Mouse (Mus musculus): ENCODE results near the gene Hes2. TPM values are rescaled to one million over a fixed set of nuclear protein-coding genes. Genes with fewer than 3 reads are reported as not detected.

Hes2 gene
- total RNA-seq, 2 experiments from 2014 or later = not detected

DNA sequence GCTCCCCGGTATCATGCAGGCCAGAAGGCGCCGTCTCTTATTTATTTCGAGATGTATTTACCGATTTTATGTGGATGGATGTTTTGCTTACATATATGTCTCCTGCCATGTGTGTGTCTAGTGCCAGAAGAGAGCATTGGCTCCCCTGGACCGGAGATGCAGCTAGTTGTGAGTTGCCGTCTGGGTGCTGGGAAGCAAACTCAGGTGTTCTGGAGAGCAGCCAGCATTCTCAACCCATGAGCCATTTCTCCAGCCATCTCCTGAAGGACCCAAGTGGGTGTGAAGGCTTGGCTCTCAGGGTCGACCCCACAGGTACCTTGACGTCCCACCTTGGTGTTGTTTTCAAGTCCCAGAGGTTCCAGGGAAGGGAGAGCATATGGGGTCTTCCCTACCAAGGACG, 23.5 kb downstream of the Hes2 start:
- no peak for ATAC-seq (replicated peaks; ENCODE audit: low FRiP score, poor library complexity, severe bottlenecking)

DNA sequence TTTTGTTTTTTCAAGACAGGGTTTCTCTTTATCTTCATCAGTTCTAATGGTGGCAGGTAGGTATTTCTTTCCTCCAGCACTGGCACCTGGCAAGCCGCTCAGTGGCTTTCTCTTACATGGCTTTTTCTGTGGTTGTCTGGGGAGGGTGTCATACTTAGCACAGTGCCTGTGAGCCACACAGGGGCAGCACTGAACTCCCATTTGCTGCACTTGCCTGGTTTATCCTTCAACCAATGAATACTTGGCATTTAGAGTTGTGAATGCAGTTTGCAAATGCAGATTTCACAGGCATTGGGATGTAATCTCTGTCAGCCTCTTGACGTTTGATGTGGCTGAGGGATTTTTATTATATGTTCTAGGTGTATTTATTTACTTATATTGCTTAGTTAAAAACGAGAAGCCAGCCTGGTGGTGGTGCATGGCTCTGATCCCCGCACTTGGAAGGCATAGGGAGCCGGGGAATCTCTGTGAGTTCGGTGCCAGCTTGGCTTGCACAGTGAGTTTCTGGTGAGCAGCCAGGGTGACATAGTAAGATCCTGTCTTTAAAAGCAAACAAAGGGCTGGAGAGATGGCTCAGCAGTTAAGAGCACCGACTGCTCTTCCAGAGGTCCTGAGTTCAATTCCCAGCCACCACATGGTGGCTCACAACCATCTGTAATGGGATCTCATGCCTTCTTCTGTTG, 25.8 kb downstream of the Hes2 start:
- no peak for ATAC-seq (replicated peaks; ENCODE audit: low FRiP score, poor library complexity, severe bottlenecking)

DNA sequence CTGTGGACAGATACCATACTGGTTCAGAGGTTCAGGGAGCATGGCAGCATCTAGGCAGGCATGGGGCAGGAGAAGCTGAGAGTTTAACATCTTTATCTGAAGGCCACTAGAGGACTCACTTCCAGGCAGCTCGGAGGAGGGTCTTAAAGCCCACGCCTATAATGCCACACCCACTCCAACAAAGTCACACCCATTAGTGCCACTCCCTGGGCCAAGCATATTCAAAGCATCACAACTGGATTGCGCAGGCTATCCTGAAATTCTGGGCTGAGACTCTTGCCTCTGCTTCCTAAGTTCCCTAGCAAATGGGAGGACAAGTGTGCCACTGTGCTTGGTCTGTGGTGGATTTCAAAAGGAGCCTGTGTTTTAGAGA, 26.5 kb downstream of the Hes2 start:
- ATAC-seq (replicated peaks; ENCODE audit: low FRiP score, poor library complexity, severe bottlenecking) = no peak

DNA sequence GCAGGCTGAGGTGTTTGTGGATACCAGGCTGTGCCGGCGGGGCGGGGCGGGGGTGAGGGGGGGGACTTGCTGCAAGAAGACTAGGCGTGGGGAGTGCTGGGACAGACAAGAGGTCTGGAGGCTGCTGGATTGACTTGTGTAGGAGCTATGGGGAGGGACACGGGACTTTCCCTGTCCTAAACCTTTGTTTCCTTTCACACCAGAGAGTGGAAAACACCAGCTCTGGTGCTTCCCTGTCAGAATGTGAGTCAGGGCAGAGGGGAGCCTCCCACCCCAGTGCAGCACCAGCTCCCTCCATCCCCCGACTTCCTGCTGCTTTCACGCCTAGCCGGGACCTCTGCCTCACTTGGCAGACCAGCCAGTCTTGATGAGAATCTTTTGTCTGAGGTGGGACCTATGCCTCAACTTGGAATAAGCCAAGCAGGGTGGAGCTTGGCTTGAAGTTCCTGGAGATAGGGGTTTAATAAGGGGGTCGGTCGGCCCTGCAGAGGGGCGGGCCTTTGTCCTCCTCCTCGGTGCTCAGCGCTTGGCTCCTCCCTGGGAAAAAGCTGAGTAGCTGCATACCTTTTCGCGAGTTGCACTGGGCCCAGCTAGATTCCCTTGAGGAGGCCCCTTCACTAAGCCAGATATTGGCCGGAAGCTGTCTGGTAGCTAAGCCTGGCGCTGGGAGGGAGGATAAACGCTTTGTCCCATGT, 27.0 kb downstream of the Hes2 start:
- no peak for ATAC-seq (replicated peaks; ENCODE audit: low FRiP score, poor library complexity, severe bottlenecking)

DNA sequence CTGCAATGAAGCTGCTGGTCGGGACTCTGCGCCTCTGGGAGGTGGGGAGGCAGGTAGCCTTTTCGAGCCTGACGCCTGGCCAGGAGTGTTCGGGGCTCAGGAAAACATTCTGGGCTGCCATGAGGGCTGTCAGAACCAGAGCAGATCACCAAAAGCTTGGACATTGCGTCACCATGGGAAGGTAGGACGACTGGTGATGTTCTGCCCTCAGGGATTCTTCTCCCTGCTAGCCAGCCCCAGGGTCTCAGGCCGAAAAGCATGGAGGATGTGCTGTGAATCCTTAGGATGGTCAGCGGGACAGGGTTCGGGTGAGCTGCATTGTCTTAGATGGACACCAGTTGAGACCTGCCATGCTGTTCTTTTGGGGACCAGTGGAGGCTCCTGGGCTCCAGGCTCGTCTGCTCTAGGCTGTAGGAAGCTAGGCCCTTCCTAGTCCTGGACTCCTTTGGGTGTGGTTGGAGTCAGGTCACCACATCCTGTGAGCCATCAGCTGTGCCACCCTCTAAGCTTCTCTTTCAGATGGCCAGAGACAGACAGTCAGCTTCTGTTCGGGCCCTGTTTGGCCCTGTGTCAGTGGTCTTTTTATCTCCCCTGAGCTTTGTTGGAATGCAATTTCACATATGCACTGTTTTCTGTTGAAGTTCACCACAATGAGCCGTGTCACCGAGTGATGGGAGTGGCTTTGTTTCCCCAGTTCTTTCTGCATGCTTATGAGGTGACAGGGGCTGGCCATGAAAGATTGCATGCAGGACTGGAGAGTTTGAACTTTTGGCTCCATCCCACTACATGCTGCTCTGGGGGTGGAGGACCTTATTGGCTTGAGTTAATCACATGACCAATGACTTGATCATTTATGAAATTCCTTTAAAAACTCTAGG, 27.8 kb downstream of the Hes2 start:
- ATAC-seq (replicated peaks; ENCODE audit: low FRiP score, poor library complexity, severe bottlenecking) = no peak

DNA sequence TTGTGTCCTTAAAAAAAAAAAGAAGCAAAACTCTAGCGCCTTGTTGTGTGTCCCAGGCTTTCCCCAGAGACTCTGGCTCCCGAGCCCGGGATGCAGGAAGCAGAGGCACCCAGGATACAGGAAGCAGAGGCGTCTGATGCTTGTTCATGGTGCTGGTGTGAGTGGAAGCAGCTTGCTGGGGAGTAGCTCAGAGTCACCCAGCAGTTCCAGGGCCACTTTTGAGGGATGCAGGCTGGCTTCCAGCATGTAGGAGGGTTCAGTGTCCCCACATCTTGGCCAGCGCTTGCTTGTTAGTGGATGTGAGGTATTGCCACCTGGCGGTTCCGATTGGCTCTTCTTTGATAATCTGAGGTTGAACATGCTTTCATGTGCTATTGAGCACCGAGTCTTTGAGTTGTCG, 28.5 kb downstream of the Hes2 start:
- ATAC-seq (replicated peaks; ENCODE audit: low FRiP score, poor library complexity, severe bottlenecking) = no peak

DNA sequence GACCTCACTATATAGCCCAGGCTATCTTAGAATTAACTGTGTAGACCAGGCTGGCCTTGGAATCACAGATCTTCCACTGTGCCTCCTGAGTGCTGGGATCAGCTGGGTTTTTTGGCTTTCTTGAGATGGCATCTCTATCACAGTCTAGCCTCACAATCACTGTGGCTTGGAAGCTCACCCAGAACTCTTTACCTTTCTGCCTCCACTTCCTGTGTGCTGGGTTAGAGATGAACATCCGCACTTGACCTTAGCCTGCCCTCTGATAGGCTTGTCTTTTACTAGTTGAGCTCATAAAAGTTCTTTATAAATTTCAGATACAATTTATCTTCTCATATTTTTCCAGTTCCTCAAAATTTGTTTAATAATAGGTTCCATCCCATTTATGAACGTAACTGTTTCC, 30.0 kb downstream of the Hes2 start:
- ATAC-seq (replicated peaks; ENCODE audit: low FRiP score, poor library complexity, severe bottlenecking) = no peak

DNA sequence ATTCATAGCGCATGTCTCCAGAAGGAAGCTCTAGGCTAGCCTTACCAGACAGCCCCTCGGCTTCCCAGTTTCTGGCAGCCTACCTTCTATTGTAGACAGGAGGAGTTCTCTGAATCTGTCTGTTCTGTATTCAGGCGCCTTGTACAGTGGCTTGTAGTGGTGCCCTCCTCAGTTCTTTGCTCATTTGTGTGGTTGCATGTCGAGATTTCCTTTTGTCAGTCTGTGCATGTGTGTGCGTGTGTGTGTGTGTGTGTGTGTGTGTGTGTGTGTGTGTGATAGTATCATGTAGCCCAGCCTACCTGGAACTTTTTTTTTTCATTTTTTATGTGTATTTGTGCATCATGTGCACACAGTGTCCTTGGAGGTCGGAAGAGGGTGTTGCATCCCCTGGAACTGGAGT, 30.4 kb downstream of the Hes2 start:
- no peak for ATAC-seq (replicated peaks; ENCODE audit: low FRiP score, poor library complexity, severe bottlenecking)

- ATAC-seq (replicated peaks; ENCODE audit: low FRiP score, poor library complexity, severe bottlenecking) = no peak
These were observed 31.0 kb downstream of the Hes2 start for GRCm38 (mm10) chr4:152189691-152190090.

- ATAC-seq (replicated peaks; ENCODE audit: low FRiP score, poor library complexity, severe bottlenecking) = no peak
These were observed 31.5 kb downstream of the Hes2 start for GRCm38 (mm10) chr4:152190096-152190653.

- ATAC-seq (replicated peaks; ENCODE audit: low FRiP score, poor library complexity, severe bottlenecking) = no peak
These were observed 32.0 kb downstream of the Hes2 start for GRCm38 (mm10) chr4:152190701-152191100.

GRCm38 (mm10) chr4:152192569-152192968, 33.9 kb downstream of the Hes2 start:
- ATAC-seq (replicated peaks; ENCODE audit: low FRiP score, poor library complexity, severe bottlenecking) = no peak

GRCm38 (mm10) chr4:152194476-152195175, 36.0 kb downstream of the Hes2 start:
- ATAC-seq (replicated peaks; ENCODE audit: low FRiP score, poor library complexity, severe bottlenecking) = no peak

DNA sequence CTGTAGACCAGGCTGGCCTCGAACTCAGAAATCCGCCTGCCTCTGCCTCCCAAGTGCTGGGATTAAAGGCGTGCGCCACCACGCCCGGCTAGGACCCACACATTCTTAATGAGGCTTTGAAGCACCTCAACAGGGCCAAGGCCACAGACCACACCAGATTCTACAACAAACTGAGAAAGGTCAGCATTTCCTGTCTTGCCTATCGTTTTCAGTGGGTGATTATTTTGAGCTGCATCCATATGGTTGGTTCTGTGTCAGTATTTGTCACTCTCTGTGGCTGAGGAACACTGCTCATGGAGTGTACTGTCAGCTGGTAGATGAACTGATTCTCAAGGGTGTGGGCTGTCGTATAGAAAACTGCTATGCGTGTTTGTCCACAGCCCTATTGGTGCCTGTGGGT, 37.6 kb downstream of the Hes2 start:
- no peak for ATAC-seq (replicated peaks; ENCODE audit: low FRiP score, poor library complexity, severe bottlenecking)

- no peak for ATAC-seq (replicated peaks; ENCODE audit: low FRiP score, poor library complexity, severe bottlenecking)
These were observed 38.9 kb downstream of the Hes2 start for GRCm38 (mm10) chr4:152197545-152197944.

- no peak for ATAC-seq (replicated peaks; ENCODE audit: low FRiP score, poor library complexity, severe bottlenecking)
These were observed 41.0 kb downstream of the Hes2 start for GRCm38 (mm10) chr4:152199617-152200016.

- no peak for ATAC-seq (replicated peaks; ENCODE audit: low FRiP score, poor library complexity, severe bottlenecking)
These were observed 42.8 kb downstream of the Hes2 start for GRCm38 (mm10) chr4:152201492-152201891.

- ATAC-seq (replicated peaks; ENCODE audit: low FRiP score, poor library complexity, severe bottlenecking) = no peak
These were observed 43.8 kb downstream of the Hes2 start for GRCm38 (mm10) chr4:152202418-152202817.

DNA sequence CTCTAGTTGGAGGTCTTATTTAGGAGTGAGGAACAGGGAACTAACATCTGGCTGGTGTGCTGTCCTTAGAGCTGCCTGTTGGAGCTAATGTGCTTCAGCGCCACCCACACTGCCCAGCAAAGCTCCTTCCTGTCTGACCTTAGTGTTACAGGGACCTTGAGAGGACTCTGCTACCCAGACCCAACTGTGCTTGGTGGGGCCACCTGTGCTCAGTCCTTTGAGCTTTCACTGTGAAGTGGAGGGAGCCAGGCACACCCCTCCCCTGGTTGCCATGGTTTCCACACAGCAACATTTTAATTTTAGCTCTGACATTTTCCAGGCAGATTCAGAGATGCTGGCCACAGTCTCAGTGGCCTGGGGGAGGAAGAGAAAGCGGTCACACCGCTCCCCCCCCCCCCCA, 44.2 kb downstream of the Hes2 start:
- ATAC-seq (replicated peaks; ENCODE audit: low FRiP score, poor library complexity, severe bottlenecking) = no peak

GRCm38 (mm10) chr4:152204663-152205062, 46.0 kb downstream of the Hes2 start:
- ATAC-seq (replicated peaks; ENCODE audit: low FRiP score, poor library complexity, severe bottlenecking) = 0 out of 2 replicates have a peak, but pooled peaks have one; percentile 47

Data from erythroblast, adult 5-6 weeks (primary cell).